Mouse (Mus musculus) heart, embryonic 13.5 days (tissue): ENCODE data around the gene Zscan2. TPM values are rescaled to one million over a fixed set of nuclear protein-coding genes. Genes with fewer than 3 reads are reported as not detected.
A peak's percentile ranks its signal among the peaks of the same experiment; 100 is the strongest.
"Not testable (repeated sequence)": the region's sequence is repeated elsewhere in the genome, so short reads cannot be mapped to it uniquely, and the experiment has no call there.

Experiments used
- ATAC-seq: fragments of 200-750 bp; cut with Nextera tagmentation; 2 replicates; pipeline ENCODE4 v1.8.0; 2017; ENCODE audit warnings: moderate TSS enrichment; ENCODE audit not compliant: insufficient number of reproducible peaks, low FRiP score, low TSS enrichment; ENCODE audit errors: extremely low read depth
- H3K27ac ChIP-seq: fragments of 300-500 bp; sonication (generic); replicated peaks from 2 replicates; pipeline ENCODE4 v1.5.1; 2015; ENCODE audit warnings: moderate library complexity, mild to moderate bottlenecking, inconsistent platforms
- H3K27me3 ChIP-seq: fragments of 300-500 bp; sonication (generic); replicated peaks from 2 replicates; pipeline ENCODE4 v1.6.1; 2015; ENCODE audit warnings: mild to moderate bottlenecking, inconsistent platforms
- H3K36me3 ChIP-seq: fragments of 300-500 bp; sonication (generic); 2 replicates; pipeline ENCODE4 v1.6.1; 2015; ENCODE audit warnings: mild to moderate bottlenecking, inconsistent platforms
- H3K4me1 ChIP-seq: fragments of 300-500 bp; sonication (generic); 2 replicates; pipeline ENCODE4 v1.6.1; 2015; ENCODE audit warnings: inconsistent platforms
- H3K4me2 ChIP-seq: fragments of 300-500 bp; sonication (generic); 2 replicates; pipeline ENCODE4 v1.6.1; 2015; ENCODE audit warnings: inconsistent platforms, mild to moderate bottlenecking, moderate library complexity
- H3K4me3 ChIP-seq: fragments of 300-500 bp; sonication (generic); 2 replicates; pipeline ENCODE4 v1.5.1; 2015; ENCODE audit warnings: moderate library complexity, mild to moderate bottlenecking, inconsistent platforms
- H3K9ac ChIP-seq: fragments of 300-500 bp; sonication (generic); 2 replicates; pipeline ENCODE4 v1.6.1; 2015; ENCODE audit warnings: inconsistent platforms, mild to moderate bottlenecking, moderate library complexity
- H3K9me3 ChIP-seq: fragments of 300-500 bp; sonication (generic); 2 replicates; pipeline ENCODE4 v1.6.1; 2016; ENCODE audit warnings: inconsistent platforms
- WGBS: fragments of 180-500 bp; shearing (Covaris S2); methylation state at CpG from one replicate; pipeline ENCODE4 v1.1.7; 2015; ENCODE audit warnings: mixed read lengths; 5-methylcytosine and 5-hydroxymethylcytosine counted together
- polyA plus RNA-seq: library from polyadenylated mRNA; unstranded; fragments of >200 nt; fragmentation: Nextera tagmentation; extraction: Ambion mirVana; gene quantifications from 2 replicates; pipeline ENCODE4 v1.2.1, GENCODE M21; 2015

Gene Zscan2
- polyA plus RNA-seq, 1 experiment from 2014 or later, result 1.9 TPM

DNA sequence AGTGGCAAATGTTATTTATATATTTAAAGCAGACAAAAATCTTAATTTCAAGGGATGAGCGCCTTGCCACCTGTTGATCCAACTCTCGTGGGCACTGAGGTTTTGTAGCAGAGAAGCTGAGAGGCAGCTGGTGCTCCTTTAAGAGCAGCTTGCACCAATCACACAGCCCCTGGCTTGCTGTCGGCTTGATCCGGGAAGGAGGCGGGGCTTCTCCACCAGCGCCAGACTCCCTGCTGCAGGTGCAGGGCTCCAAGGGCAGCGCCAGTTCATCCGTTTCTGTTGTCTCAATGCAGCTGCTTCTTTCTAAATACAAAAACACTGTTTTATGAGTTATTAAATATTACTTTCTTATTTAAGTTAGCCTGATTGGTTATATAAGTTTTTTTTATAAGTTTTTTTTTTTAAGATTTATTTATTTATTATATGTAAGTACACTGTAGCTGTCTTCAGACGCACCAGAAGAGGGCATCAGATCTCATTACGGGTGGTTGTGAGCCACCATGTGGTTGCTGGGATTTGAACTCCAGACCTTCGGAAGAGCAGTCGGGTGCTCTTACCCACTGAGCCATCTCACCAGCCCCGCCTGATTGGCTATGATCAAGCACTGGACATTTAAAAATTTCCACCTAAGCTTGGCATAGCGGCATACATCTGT, 27.6 kb upstream of the Zscan2 start:
- H3K9ac ChIP-seq, H3K9me3 ChIP-seq, H3K4me3 ChIP-seq, H3K27ac ChIP-seq, H3K27me3 ChIP-seq, H3K36me3 ChIP-seq: not testable (repeated sequence)
- peaks cover 14% of the 10 kb centered on the region for H3K4me1 ChIP-seq
- H3K4me2 ChIP-seq, result peak overlapping the region; percentile 22
- 0 out of 2 replicates have a peak, but pooled peaks have one; percentile 42 for ATAC-seq
- WGBS, result 13% methylated on average over 14 of the region's 14 CpGs

DNA sequence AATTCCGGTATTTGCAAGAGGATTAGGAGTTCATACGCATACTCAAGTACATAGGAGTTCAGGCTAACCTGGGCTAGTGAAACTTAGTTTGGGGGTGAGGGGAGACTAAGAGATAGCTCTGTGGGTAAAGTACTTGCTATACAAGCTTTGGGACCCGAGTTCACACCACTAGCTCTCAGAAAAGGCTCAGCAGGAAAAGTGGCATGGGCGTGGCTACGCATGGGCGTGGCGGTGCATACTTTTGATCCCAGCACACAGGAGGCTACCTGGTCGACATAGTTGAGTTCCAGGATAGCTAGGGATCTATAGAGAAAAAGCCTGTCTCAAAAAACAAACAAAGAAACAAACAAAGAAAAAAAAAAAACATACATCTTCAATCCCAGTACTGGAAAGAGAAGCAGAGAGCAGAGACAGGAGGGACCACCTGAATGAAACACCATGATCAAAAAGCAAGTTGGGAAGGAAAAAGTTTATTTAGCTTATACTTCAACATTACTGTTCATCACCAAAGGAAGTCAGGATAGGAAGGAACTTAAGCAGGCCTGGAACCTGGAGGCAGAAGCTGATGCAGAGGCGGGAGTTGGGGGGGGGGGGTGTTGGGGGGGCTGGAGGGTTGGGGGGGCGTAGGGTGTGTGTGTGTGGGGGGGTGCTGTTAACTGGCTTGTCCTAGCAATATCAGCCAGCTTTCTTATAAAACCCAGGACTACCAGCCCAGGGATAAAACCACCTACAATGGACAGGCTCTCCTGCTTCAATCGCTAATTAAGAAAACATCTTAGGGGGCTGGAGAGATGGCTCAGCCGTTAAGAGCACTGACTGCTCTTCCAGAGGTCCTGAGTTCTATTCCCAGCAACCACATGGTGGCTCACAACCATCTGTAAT, 26.8 kb upstream of the Zscan2 start:
- WGBS, result 27% methylated on average over 12 of the region's 12 CpGs
- ATAC-seq, result no peak

DNA sequence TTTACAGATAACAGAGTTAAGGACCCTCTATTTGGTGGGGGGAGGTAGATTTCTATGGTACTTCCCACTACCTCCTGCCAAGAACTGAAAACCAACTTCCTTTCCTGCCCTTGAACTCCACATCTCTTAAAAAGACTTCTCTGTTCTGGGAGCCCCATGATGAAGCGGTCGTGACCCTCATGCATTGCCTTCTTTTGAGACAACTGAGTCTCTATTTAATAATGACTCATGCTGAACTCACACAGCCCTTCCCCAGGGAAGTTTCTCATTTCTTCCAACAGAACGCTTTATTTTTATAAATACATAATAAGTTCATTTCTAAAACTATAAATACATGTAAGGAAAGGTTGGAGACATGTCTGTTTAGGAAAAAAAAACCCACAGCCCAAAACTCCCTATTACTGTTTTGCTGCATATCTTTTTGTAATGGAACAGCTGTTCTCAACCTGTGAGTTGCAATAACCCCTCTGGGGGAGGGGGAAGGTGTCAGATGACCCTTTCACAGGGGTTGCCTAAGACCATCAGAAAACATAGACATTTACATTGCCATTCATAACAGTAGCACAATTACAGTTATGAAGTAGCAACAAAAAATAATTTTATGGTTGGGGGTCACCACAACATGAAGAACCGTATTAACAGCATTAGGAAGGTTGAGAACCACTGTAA, 24.6 kb upstream of the Zscan2 start:
- Histone ChIP-seq H3K27me3 (no peaks in the 10 kb centered on the region), H3K36me3 (no peaks in the 10 kb centered on the region), H3K4me2 (no peak overlapping the region), H3K4me3 (no peak overlapping the region), H3K9me3 (no peaks in the 10 kb centered on the region), H3K27ac (0 out of 2 replicates have a peak overlapping the region, but pooled peaks have one; percentile 26), H3K9ac (no peak overlapping the region), H3K4me1 (peaks cover 9% of the 10 kb centered on the region)
- no peak for ATAC-seq
- WGBS, result 69% methylated on average over 4 of the region's 4 CpGs

More for the DNA sequence above, 26.8 kb upstream of the Zscan2 start:
- H3K9me3 ChIP-seq, result no peaks in the 10 kb centered on the region
- no peak overlapping the region for H3K27ac ChIP-seq
- no peak overlapping the region for H3K9ac ChIP-seq
- peaks cover 12% of the 10 kb centered on the region for H3K4me1 ChIP-seq
- H3K4me2 ChIP-seq, result no peak overlapping the region
- H3K4me3 ChIP-seq, result no peak overlapping the region
- H3K36me3 ChIP-seq, result no peaks in the 10 kb centered on the region
- H3K27me3 ChIP-seq, result no peaks in the 10 kb centered on the region

DNA sequence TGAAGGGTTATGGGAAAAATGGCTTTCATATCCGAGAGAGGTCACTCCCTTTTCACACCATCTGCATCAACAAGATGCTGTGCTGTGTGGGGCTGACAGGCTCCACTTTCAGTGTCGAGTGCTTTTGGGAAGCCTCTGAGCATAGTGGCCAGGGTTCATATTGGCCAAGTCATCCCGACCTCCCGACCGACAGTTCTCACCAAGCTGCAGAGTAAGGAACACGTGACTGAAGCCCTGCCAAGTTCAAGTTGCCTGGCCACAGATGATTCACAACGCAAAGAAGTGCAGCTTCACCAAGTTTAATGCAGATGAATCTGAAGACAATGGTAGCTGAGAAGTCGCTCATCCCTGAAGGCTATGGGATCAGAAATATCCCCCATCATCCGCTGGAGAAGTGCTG, 23.0 kb upstream of the Zscan2 start:
- Histone ChIP-seq H3K4me1 (0 out of 2 replicates have a peak, but pooled peaks cover 3% of the 10 kb centered on the region), H3K9me3 (no peaks in the 10 kb centered on the region), H3K9ac (no peak overlapping the region), H3K27me3 (no peaks in the 10 kb centered on the region), H3K4me2 (no peak overlapping the region), H3K27ac (no peak overlapping the region), H3K4me3 (no peak overlapping the region), H3K36me3 (no peaks in the 10 kb centered on the region)
- no peak for ATAC-seq
- 40% methylated on average over 9 of the region's 9 CpGs for WGBS

DNA sequence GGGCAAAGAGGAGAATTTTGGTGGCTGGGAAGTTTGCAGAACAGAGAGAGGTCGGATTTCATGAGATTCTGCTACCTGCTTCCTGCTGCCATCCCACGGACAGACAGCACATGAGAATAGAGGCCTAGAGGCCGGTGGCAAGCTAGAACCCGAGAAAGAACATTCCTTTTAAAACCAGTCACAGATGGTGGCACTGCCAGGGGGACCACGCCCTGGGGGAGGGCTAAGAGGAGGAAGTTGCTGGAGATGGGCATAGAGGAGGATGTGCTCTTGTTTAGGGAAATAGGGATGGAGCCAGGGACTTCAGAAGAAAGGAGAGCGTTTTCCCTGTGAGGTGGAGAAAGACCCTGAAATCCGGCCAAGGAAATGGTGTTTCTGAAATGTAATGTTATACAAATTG, 22.5 kb upstream of the Zscan2 start:
- Histone ChIP-seq H3K27me3 (no peaks in the 10 kb centered on the region), H3K4me3 (no peak overlapping the region), H3K9ac (no peak overlapping the region), H3K4me2 (no peak overlapping the region), H3K36me3 (no peaks in the 10 kb centered on the region), H3K27ac (no peak overlapping the region), H3K4me1 (0 out of 2 replicates have a peak, but pooled peaks cover 3% of the 10 kb centered on the region), H3K9me3 (no peaks in the 10 kb centered on the region)
- no peak for ATAC-seq
- 49% methylated on average over 7 of the region's 7 CpGs for WGBS

DNA sequence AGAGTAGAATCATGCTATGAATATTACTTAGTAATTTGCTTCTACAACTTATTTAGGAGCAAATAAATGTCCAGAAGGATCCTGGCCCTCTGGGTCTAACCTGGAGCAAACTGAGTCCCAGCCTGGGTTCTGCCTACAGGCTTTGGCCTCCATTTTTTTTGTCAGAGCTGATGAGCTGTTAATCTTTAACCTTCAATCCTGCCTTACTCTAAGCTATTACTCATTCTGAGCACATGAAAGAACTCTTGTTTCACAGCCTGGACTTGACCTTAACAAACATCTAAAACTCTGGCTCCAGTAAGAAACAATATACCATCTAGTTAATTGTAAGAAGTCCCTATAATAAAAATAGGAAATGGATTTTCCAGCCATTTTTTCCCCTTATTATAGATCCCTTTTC, 21.0 kb upstream of the Zscan2 start:
- Histone ChIP-seq H3K9ac (no peak overlapping the region), H3K27ac (no peak overlapping the region), H3K4me3 (no peak overlapping the region)

DNA sequence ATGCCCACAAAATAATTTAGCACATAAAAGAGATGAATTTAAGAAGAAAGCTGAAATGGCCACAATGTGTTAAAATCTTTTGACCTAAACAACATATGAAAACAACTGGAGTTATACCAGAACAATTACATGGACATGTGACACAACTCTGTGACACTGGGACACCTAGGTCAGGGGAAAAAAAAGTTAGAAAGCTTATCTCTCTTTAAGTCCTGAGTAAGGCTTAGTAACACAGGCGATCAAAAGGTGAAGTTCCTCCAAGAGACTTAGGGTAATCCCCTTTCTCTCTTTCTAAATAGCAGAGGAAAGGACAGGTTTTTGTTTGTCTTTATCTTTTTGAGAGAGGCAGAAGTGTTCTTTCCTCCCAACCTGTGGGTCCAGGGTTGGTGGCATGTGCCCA, 20.5 kb upstream of the Zscan2 start:
- Histone ChIP-seq H3K27ac (no peak overlapping the region), H3K4me2 (no peak overlapping the region), H3K27me3 (no peaks in the 10 kb centered on the region), H3K9ac (no peak overlapping the region), H3K36me3 (no peaks in the 10 kb centered on the region), H3K4me1 (0 out of 2 replicates have a peak, but pooled peaks cover 3% of the 10 kb centered on the region), H3K4me3 (no peak overlapping the region), H3K9me3 (no peaks in the 10 kb centered on the region)
- WGBS, result 32% methylated on average over 1 of the region's 1 CpGs
- ATAC-seq, result no peak

More for the DNA sequence above, 21.0 kb upstream of the Zscan2 start:
- no peak overlapping the region for H3K4me2 ChIP-seq
- no peak for ATAC-seq
- no peaks in the 10 kb centered on the region for H3K27me3 ChIP-seq
- 0 out of 2 replicates have a peak, but pooled peaks cover 3% of the 10 kb centered on the region for H3K4me1 ChIP-seq
- no peaks in the 10 kb centered on the region for H3K9me3 ChIP-seq
- H3K36me3 ChIP-seq, result no peaks in the 10 kb centered on the region

DNA sequence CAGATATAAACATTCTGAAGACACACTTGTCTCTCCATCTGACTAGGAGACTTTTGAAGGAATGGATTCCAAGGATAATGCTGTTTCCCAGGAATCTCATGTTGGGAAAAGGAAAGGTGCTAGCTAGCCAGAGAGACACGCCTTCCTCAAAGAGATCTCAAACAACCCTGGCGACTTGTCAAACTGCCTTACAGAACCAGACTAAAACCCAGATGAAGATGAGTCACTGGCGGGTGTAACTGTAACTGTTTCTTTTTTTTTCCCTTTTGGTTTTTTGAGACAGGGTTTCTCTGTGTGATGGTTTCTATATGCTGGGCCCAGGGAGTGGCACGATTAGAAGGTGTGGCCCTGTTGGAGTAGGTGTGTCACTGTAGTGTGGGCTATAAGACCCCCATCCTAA, 19.8 kb upstream of the Zscan2 start:
- Histone ChIP-seq H3K36me3 (no peaks in the 10 kb centered on the region), H3K4me3 (no peak overlapping the region), H3K9ac (no peak overlapping the region), H3K9me3 (no peaks in the 10 kb centered on the region), H3K4me2 (no peak overlapping the region), H3K4me1 (no peaks in the 10 kb centered on the region), H3K27ac (no peak overlapping the region), H3K27me3 (no peaks in the 10 kb centered on the region)
- ATAC-seq, result no peak
- 70% methylated on average over 4 of the region's 4 CpGs for WGBS

DNA sequence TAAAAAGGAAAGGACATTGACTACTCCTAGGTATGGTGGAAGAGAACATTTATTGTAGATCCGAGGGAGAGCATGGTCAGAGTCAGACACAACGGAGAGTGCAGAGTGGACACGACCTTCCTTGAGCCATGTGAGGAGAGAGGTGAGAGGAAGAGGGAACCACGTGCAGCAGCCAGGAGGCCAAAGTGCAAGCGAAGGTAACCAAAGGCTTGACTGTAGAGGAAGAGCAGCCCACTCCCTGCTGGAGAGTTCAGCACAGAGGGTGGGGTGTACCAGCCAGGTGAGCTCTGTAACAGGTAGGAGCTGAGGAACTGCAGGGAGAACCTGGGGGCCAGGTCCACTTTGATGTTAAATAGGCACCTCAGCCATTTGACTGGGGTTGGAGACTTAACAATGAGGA, 18.6 kb upstream of the Zscan2 start:
- no peak for ATAC-seq
- Histone ChIP-seq H3K9me3 (no peaks in the 10 kb centered on the region), H3K4me1 (no peaks in the 10 kb centered on the region), H3K9ac (no peak overlapping the region), H3K4me3 (no peak overlapping the region), H3K4me2 (no peak overlapping the region), H3K27ac (no peak overlapping the region), H3K27me3 (no peaks in the 10 kb centered on the region), H3K36me3 (no peaks in the 10 kb centered on the region)
- 63% methylated on average over 5 of the region's 5 CpGs for WGBS

DNA sequence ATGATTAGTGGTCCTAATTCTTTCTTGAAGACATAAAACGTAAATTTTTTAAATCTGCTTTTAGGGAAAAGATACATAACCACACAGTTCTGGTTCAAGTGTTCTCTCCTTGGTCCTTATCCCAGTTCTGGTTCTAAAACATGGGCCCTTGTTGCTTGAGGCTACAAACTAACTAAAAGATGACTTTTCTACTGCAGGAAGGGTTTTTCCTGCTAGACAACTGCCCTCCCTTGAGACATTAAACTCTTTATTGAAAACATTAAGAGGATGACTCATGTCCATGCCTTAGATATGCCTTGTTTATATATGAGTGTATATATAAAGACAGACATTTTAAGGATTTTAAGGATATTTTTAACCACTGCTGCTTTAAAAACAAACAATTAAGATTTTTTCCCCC, 17.5 kb upstream of the Zscan2 start:
- 70% methylated on average over 1 of the region's 1 CpGs for WGBS
- H3K9ac ChIP-seq, result no peak overlapping the region
- H3K4me2 ChIP-seq, result no peak overlapping the region
- no peaks in the 10 kb centered on the region for H3K27me3 ChIP-seq
- no peaks in the 10 kb centered on the region for H3K9me3 ChIP-seq
- no peak overlapping the region for H3K4me3 ChIP-seq
- H3K4me1 ChIP-seq, result no peaks in the 10 kb centered on the region
- ATAC-seq, result no peak
- H3K27ac ChIP-seq, result no peak overlapping the region
- no peaks in the 10 kb centered on the region for H3K36me3 ChIP-seq

DNA sequence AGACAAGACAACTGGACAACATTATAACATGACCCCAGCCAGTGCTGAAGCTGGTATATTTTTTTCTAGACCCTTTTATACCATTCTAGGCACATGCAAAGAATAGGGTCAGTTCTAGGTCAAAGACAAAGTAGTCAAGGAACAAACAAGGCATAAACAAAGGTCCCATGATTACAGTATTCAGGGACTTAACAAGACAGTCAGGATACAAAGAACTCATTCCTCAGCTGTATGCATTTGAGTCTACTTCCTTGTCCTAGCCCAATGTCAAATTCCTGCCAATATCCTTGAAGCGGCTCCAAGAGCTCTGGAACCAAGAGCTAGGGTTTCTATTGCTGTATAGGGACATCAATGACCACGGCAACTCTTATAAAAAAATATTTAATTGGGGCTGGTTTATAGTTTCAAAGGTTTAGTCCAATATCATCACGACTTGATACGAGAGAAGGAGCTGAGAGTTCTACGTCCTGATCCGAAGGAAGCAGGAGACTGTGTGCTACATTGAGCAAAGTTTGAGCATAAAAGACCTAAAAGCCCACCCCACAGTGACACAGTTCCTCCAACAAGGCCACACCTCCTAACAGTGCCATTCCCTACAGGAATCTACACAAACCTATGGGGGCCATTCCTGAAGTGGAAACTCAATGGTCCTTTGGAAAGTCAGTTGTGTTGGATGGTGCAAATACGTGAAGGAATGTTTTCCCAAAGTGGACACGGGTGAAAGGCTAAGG, 16.6 kb upstream of the Zscan2 start:
- WGBS, result 84% methylated on average over 8 of the region's 8 CpGs
- H3K4me2 ChIP-seq, result no peak overlapping the region
- no peaks in the 10 kb centered on the region for H3K36me3 ChIP-seq
- no peaks in the 10 kb centered on the region for H3K9me3 ChIP-seq
- no peaks in the 10 kb centered on the region for H3K27me3 ChIP-seq
- no peak overlapping the region for H3K27ac ChIP-seq
- H3K4me1 ChIP-seq, result peaks cover 1% of the 10 kb centered on the region
- no peak for ATAC-seq
- no peak overlapping the region for H3K9ac ChIP-seq
- no peak overlapping the region for H3K4me3 ChIP-seq
